ENCODE assay signal across 30 mouse cellular contexts in the genomic region with DNA sequence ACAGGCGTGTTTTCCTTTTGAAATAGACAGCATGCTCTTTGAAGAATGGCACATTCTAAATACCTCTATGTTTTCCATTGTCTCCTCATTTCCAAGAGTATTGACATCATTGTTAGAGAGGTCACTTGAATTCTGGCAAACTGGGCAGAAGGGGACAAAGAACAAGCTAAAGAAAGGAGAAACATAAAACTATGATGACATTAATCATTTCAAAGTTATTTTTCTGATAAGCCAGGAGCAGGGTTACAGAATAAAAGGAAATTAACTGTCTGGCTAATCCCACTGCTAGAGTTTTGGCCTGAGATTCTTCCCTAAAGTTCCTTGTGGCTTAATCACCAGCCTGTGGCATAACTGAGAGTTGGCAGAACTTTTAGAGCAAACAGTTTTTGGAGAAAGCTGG. TPM values are rescaled to one million over a fixed set of nuclear protein-coding genes. Genes with fewer than 3 reads are reported as not detected.
DNase-seq lines count a peak whose midpoint lies in the region; ATAC-seq and TF ChIP-seq lines count a peak whose summit lies in the region.
"Had no signal": no experiment of that assay in that cellular context is flagged by ENCODE, and none has a peak within 500 bp of the region (broad histone marks: within the 10 kb centered on the region; RNA-seq: fewer than 3 reads in every experiment).

No protein-coding gene starts in this region.

- no peak for TF ChIP-seq EP300 in stomach, postnatal 0 days (optimal IDR thresholded peaks at IDR 0.05)

- DNase-seq in heart, postnatal 4 days: no peak
- DNase-seq in kidney, adult 8-10 months: no peak
- DNase-seq in 3T3-L1 (ENCODE audit: low read depth, low spot score): peak; percentile 59
- peak; percentile 23 for DNase-seq in fat pad, adult 2 months (ENCODE audit: extremely low read depth, low read depth, low spot score)
- DNase-seq in stomach, postnatal 0 days (ENCODE audit: low spot score): no peak
- DNase-seq: adrenal gland, postnatal 25 days; B cell, adult 2 months; cerebellum, adult 9-10 months; kidney, adult 18-20 months; kidney, postnatal 14 days; left cerebral cortex, postnatal 4 days; lung, postnatal 10 days had no signal

- no peak overlapping the region for H3K4me3 ChIP-seq in heart, embryonic 12.5 days
- no peak overlapping the region for H3K4me3 ChIP-seq in kidney, embryonic 15.5 days (replicated peaks)
- no peak overlapping the region for H3K4me3 ChIP-seq in stomach, postnatal 0 days (ENCODE audit: low read depth, low read length)
- H3K4me3 ChIP-seq: forebrain, embryonic 15.5 days; hindbrain, embryonic 12.5 days; limb, embryonic 15.5 days; midbrain, embryonic 12.5 days had no signal

- peaks cover 36% of the 10 kb centered on the region for H3K4me1 ChIP-seq in heart, embryonic 12.5 days (replicated peaks)
- peaks cover 24% of the 10 kb centered on the region for H3K4me1 ChIP-seq in kidney, embryonic 15.5 days
- no peaks in the 10 kb centered on the region for H3K4me1 ChIP-seq in stomach, postnatal 0 days (replicated peaks; ENCODE audit: control insufficient read depth, insufficient read depth)
- H3K4me1 ChIP-seq: forebrain, embryonic 15.5 days; hindbrain, embryonic 12.5 days; limb, embryonic 15.5 days; midbrain, embryonic 12.5 days had no signal

- TF ChIP-seq CTCF in stomach, postnatal 0 days (IDR thresholded peaks at IDR 0.05; ENCODE audit: low read depth): no peak

- peak overlapping the region; percentile 67 for H3K27ac ChIP-seq in heart, embryonic 12.5 days (ENCODE audit: poor library complexity, severe bottlenecking)
- peak overlapping the region; percentile 50 for H3K27ac ChIP-seq in kidney, embryonic 15.5 days
- no peak overlapping the region for H3K27ac ChIP-seq in stomach, postnatal 0 days (replicated peaks)
- H3K27ac ChIP-seq: forebrain, embryonic 15.5 days; hindbrain, embryonic 12.5 days; limb, embryonic 15.5 days; liver, embryonic 14.5 days; midbrain, embryonic 12.5 days had no signal

- H3K9me3 ChIP-seq in heart, embryonic 12.5 days (replicated peaks): no peaks in the 10 kb centered on the region
- no peaks in the 10 kb centered on the region for H3K9me3 ChIP-seq in kidney, embryonic 15.5 days (replicated peaks)
- H3K9me3 ChIP-seq in stomach, postnatal 0 days (ENCODE audit: control insufficient read depth, low read length): no peaks in the 10 kb centered on the region
- H3K9me3 ChIP-seq: forebrain, embryonic 15.5 days; G1E; hindbrain, embryonic 12.5 days; limb, embryonic 15.5 days; midbrain, embryonic 12.5 days had no signal

- ATAC-seq in heart, embryonic 12.5 days (ENCODE audit: insufficient number of reproducible peaks, low FRiP score): no peak
- no peak for ATAC-seq in kidney, embryonic 15.5 days (replicated peaks; ENCODE audit: low FRiP score)
- no peak for ATAC-seq in stomach, postnatal 0 days (ENCODE audit: low FRiP score, low TSS enrichment)
- ATAC-seq: forebrain, embryonic 15.5 days had no signal

- no peak overlapping the region for H3K9ac ChIP-seq in heart, embryonic 12.5 days
- no peak overlapping the region for H3K9ac ChIP-seq in kidney, embryonic 15.5 days
- H3K9ac ChIP-seq in stomach, postnatal 0 days (ENCODE audit: low read length): no peak overlapping the region
- H3K9ac ChIP-seq: forebrain, embryonic 15.5 days; hindbrain, embryonic 12.5 days; limb, embryonic 15.5 days; liver, embryonic 14.5 days; midbrain, embryonic 12.5 days had no signal

- 51% methylated on average over 1 of the region's 1 CpGs for WGBS in heart, embryonic 12.5 days
- 79% methylated on average over 1 of the region's 1 CpGs for WGBS in kidney, embryonic 15.5 days
- 53% methylated on average over 1 of the region's 1 CpGs for WGBS in stomach, postnatal 0 days

- H3K27me3 ChIP-seq in heart, embryonic 12.5 days (replicated peaks): no peaks in the 10 kb centered on the region
- H3K27me3 ChIP-seq in kidney, embryonic 15.5 days: no peaks in the 10 kb centered on the region
- no peaks in the 10 kb centered on the region for H3K27me3 ChIP-seq in stomach, postnatal 0 days (ENCODE audit: control insufficient read depth, insufficient read depth, low read length)
- H3K27me3 ChIP-seq: CH12.LX; forebrain, embryonic 15.5 days; hindbrain, embryonic 12.5 days; limb, embryonic 15.5 days; midbrain, embryonic 12.5 days had no signal

- no peaks in the 10 kb centered on the region for H3K36me3 ChIP-seq in heart, embryonic 12.5 days
- no peaks in the 10 kb centered on the region for H3K36me3 ChIP-seq in kidney, embryonic 15.5 days
- H3K36me3 ChIP-seq in stomach, postnatal 0 days (ENCODE audit: control insufficient read depth, insufficient read depth, low read length): no peaks in the 10 kb centered on the region
- H3K36me3 ChIP-seq: forebrain, embryonic 15.5 days; G1E; hindbrain, embryonic 12.5 days; limb, embryonic 15.5 days; midbrain, embryonic 12.5 days had no signal

- no peak overlapping the region for H3K4me2 ChIP-seq in heart, embryonic 12.5 days
- no peak overlapping the region for H3K4me2 ChIP-seq in kidney, embryonic 15.5 days
- no peak overlapping the region for H3K4me2 ChIP-seq in stomach, postnatal 0 days (replicated peaks; ENCODE audit: low read depth)
- H3K4me2 ChIP-seq: forebrain, embryonic 15.5 days; hindbrain, embryonic 12.5 days; limb, embryonic 15.5 days; midbrain, embryonic 12.5 days had no signal

RNA-seq across cellular contexts. Expression of gene Serpinb1c, which starts 29.2 kb away (rescaled TPM):
- 0.26 TPM in 1 of 2 replicates, not detected in the other for polyA plus RNA-seq in heart, embryonic 12.5 days (2016; fragmentation: Nextera tagmentation; extraction: Ambion mirVana)
- 1 to 10 TPM in 1 of 2 experiments, under 1 TPM in 1; 0.86 to 1.2 TPM for total RNA-seq in heart, postnatal 4 days (2021)
- polyA plus RNA-seq in kidney, embryonic 15.5 days (2015; fragmentation: Nextera tagmentation; extraction: Ambion mirVana): not detected in 2 replicates
- polyA plus RNA-seq in stomach, postnatal 0 days (2015; fragmentation: Nextera tagmentation; extraction: Ambion mirVana): 0.07 and 0.10 TPM in 2 replicates
- total RNA-seq: adrenal gland, postnatal 25 days; CH12.LX; G1E; granulocyte monocyte progenitor cell, adult 5-6 weeks; layer of hippocampus, adult 18-20 months; left cerebral cortex, adult 8-10 months; left cerebral cortex, postnatal 4 days; megakaryocyte, adult 5-6 weeks; monocyte, adult 5-6 weeks had no signal
- polyA plus RNA-seq: brain, embryonic 14.5 days; embryonic facial prominence, embryonic 14.5 days; forebrain, embryonic 15.5 days; G1E; hindbrain, embryonic 12.5 days; limb, embryonic 15.5 days; midbrain, embryonic 12.5 days; neural tube, embryonic 11.5 days; thymus, postnatal 0 days had no signal

RNA-seq across cellular contexts. Expression of gene Serpinb6b, which starts 37.8 kb away (rescaled TPM):
- 15.1 and 16.9 TPM in 2 replicates for polyA plus RNA-seq in heart, embryonic 12.5 days (2016; fragmentation: Nextera tagmentation; extraction: Ambion mirVana)
- total RNA-seq in heart, postnatal 4 days (2021): 10 to 100 TPM; 21.8 to 25.0 TPM
- polyA plus RNA-seq in kidney, embryonic 15.5 days (2015; fragmentation: Nextera tagmentation; extraction: Ambion mirVana): 3.9 and 5.0 TPM in 2 replicates
- polyA plus RNA-seq in stomach, postnatal 0 days (2015; fragmentation: Nextera tagmentation; extraction: Ambion mirVana): 7.7 and 9.5 TPM in 2 replicates
- polyA plus RNA-seq: G1E had no signal

Comparison
In these comparisons a context has a peak if more than half of its experiments do, and no peak if none do; other contexts are left out.
1. DNase-seq: peak in 3T3-L1 (single experiment) and fat pad, adult 2 months (single experiment); none in heart, postnatal 4 days (single experiment), kidney, adult 8-10 months (0 of 2) and stomach, postnatal 0 days (single experiment).